Mouse (Mus musculus): Measurements from ENCODE around the gene Tob2. TPM values are rescaled to one million over a fixed set of nuclear protein-coding genes. Genes with fewer than 3 reads are reported as not detected.
A peak's percentile ranks its signal among the peaks of the same experiment; 100 is the strongest.

Tob2 gene
- polyA plus RNA-seq, 1 experiment from 2014 or later = 23.0 TPM

- Histone ChIP-seq H3K9me3 (ENCODE audit: control insufficient read depth, low read length) (no peaks in the 10 kb centered on the region), H3K27me3 (replicated peaks; ENCODE audit: control insufficient read depth, insufficient read depth, low read length) (no peaks in the 10 kb centered on the region), H3K4me3 (ENCODE audit: low read depth, low read length) (no peak overlapping the region), H3K27ac (ENCODE audit: low read depth) (no peak overlapping the region), H3K4me1 (replicated peaks; ENCODE audit: control insufficient read depth, insufficient read depth, low read length) (no peaks in the 10 kb centered on the region), H3K4me2 (ENCODE audit: low read length) (no peak overlapping the region), H3K9ac (ENCODE audit: low read length) (no peak overlapping the region), H3K36me3 (ENCODE audit: control insufficient read depth, insufficient read depth, low read length) (peaks cover 48% of the 10 kb centered on the region)
- ATAC-seq (replicated peaks; ENCODE audit: low FRiP score, low TSS enrichment, low read depth) (no peak), DNase-seq (ENCODE audit: low spot score) (no peak)
- WGBS = 90% methylated on average over 5 of the region's 5 CpGs
Observed at GRCm38 (mm10) chr15:81847861-81848260, 10.7 kb downstream of the Tob2 start.

GRCm38 (mm10) chr15:81847161-81847560, 11.4 kb downstream of the Tob2 start:
- Histone ChIP-seq H3K27ac (ENCODE audit: low read depth) (no peak overlapping the region), H3K27me3 (replicated peaks; ENCODE audit: control insufficient read depth, insufficient read depth, low read length) (no peaks in the 10 kb centered on the region), H3K9ac (ENCODE audit: low read length) (no peak overlapping the region), H3K36me3 (ENCODE audit: control insufficient read depth, insufficient read depth, low read length) (peaks cover 46% of the 10 kb centered on the region), H3K9me3 (ENCODE audit: control insufficient read depth, low read length) (no peaks in the 10 kb centered on the region), H3K4me1 (replicated peaks; ENCODE audit: control insufficient read depth, insufficient read depth, low read length) (no peaks in the 10 kb centered on the region), H3K4me2 (ENCODE audit: low read length) (no peak overlapping the region), H3K4me3 (ENCODE audit: low read depth, low read length) (no peak overlapping the region)
- DNase-seq (ENCODE audit: low spot score) (no peak), ATAC-seq (replicated peaks; ENCODE audit: low FRiP score, low TSS enrichment, low read depth) (no peak)
- 84% methylated on average over 4 of the region's 4 CpGs for WGBS

- Histone ChIP-seq H3K27ac (ENCODE audit: low read depth) (no peak overlapping the region), H3K36me3 (ENCODE audit: control insufficient read depth, insufficient read depth, low read length) (peaks cover 42% of the 10 kb centered on the region), H3K4me1 (replicated peaks; ENCODE audit: control insufficient read depth, insufficient read depth, low read length) (no peaks in the 10 kb centered on the region), H3K9ac (ENCODE audit: low read length) (no peak overlapping the region), H3K4me3 (ENCODE audit: low read depth, low read length) (no peak overlapping the region), H3K9me3 (ENCODE audit: control insufficient read depth, low read length) (no peaks in the 10 kb centered on the region), H3K4me2 (ENCODE audit: low read length) (no peak overlapping the region), H3K27me3 (replicated peaks; ENCODE audit: control insufficient read depth, insufficient read depth, low read length) (no peaks in the 10 kb centered on the region)
- ATAC-seq (replicated peaks; ENCODE audit: low FRiP score, low TSS enrichment, low read depth) (no peak), DNase-seq (ENCODE audit: low spot score) (no peak)
- WGBS = 88% methylated on average over 9 of the region's 9 CpGs
Observed at GRCm38 (mm10) chr15:81846755-81847154, 11.8 kb downstream of the Tob2 start.

- H3K27ac ChIP-seq (ENCODE audit: low read depth) = no peak overlapping the region
Observed at GRCm38 (mm10) chr15:81845724-81846123, 12.9 kb downstream of the Tob2 start.

GRCm38 (mm10) chr15:81845033-81845625, 13.5 kb downstream of the Tob2 start:
- Histone ChIP-seq H3K4me3 (ENCODE audit: low read depth, low read length) (no peak overlapping the region), H3K36me3 (ENCODE audit: control insufficient read depth, insufficient read depth, low read length) (peaks cover 25% of the 10 kb centered on the region), H3K27ac (ENCODE audit: low read depth) (no peak overlapping the region), H3K27me3 (replicated peaks; ENCODE audit: control insufficient read depth, insufficient read depth, low read length) (no peaks in the 10 kb centered on the region), H3K9me3 (ENCODE audit: control insufficient read depth, low read length) (no peaks in the 10 kb centered on the region), H3K9ac (ENCODE audit: low read length) (no peak overlapping the region), H3K4me1 (replicated peaks; ENCODE audit: control insufficient read depth, insufficient read depth, low read length) (no peaks in the 10 kb centered on the region), H3K4me2 (ENCODE audit: low read length) (no peak overlapping the region)
- no peak for ATAC-seq (replicated peaks; ENCODE audit: low FRiP score, low TSS enrichment, low read depth)
- DNase-seq (ENCODE audit: low spot score) = no peak
- WGBS = 79% methylated on average over 5 of the region's 5 CpGs

More at GRCm38 (mm10) chr15:81845724-81846123, 12.9 kb downstream of the Tob2 start:
- no peaks in the 10 kb centered on the region for H3K4me1 ChIP-seq (replicated peaks; ENCODE audit: control insufficient read depth, insufficient read depth, low read length)
- H3K36me3 ChIP-seq (ENCODE audit: control insufficient read depth, insufficient read depth, low read length) = peaks cover 31% of the 10 kb centered on the region
- H3K9ac ChIP-seq (ENCODE audit: low read length) = no peak overlapping the region
- no peaks in the 10 kb centered on the region for H3K9me3 ChIP-seq (ENCODE audit: control insufficient read depth, low read length)
- ATAC-seq (replicated peaks; ENCODE audit: low FRiP score, low TSS enrichment, low read depth) = peak; percentile 48
- no peak for DNase-seq (ENCODE audit: low spot score)
- H3K4me2 ChIP-seq (ENCODE audit: low read length) = no peak overlapping the region
- 22% methylated on average over 4 of the region's 4 CpGs for WGBS
- no peak overlapping the region for H3K4me3 ChIP-seq (ENCODE audit: low read depth, low read length)
- H3K27me3 ChIP-seq (replicated peaks; ENCODE audit: control insufficient read depth, insufficient read depth, low read length) = no peaks in the 10 kb centered on the region

GRCm38 (mm10) chr15:81842275-81842674, 16.3 kb downstream of the Tob2 start:
- H3K9ac ChIP-seq (ENCODE audit: low read length) = no peak overlapping the region
- H3K4me1 ChIP-seq (replicated peaks; ENCODE audit: control insufficient read depth, insufficient read depth, low read length) = peaks cover 4% of the 10 kb centered on the region; the same call in 1 of the 2 replicates
- 0 out of 2 replicates have a peak, but pooled peaks cover 3% of the 10 kb centered on the region for H3K36me3 ChIP-seq (ENCODE audit: control insufficient read depth, insufficient read depth, low read length)
- DNase-seq (ENCODE audit: low spot score) (no peak), ATAC-seq (replicated peaks; ENCODE audit: low FRiP score, low TSS enrichment, low read depth) (no peak)
- no peaks in the 10 kb centered on the region for H3K27me3 ChIP-seq (replicated peaks; ENCODE audit: control insufficient read depth, insufficient read depth, low read length)
- no peak overlapping the region for H3K4me3 ChIP-seq (ENCODE audit: low read depth, low read length)
- H3K27ac ChIP-seq (ENCODE audit: low read depth) = no peak overlapping the region
- 88% methylated on average over 7 of the region's 7 CpGs for WGBS
- no peaks in the 10 kb centered on the region for H3K9me3 ChIP-seq (ENCODE audit: control insufficient read depth, low read length)
- H3K4me2 ChIP-seq (ENCODE audit: low read length) = no peak overlapping the region

- no peaks in the 10 kb centered on the region for H3K36me3 ChIP-seq (ENCODE audit: control insufficient read depth, insufficient read depth, low read length)
- DNase-seq (ENCODE audit: low spot score) (no peak), ATAC-seq (replicated peaks; ENCODE audit: low FRiP score, low TSS enrichment, low read depth) (no peak)
- H3K9me3 ChIP-seq (ENCODE audit: control insufficient read depth, low read length) = no peaks in the 10 kb centered on the region
- H3K4me3 ChIP-seq (ENCODE audit: low read depth, low read length) = no peak overlapping the region
- no peaks in the 10 kb centered on the region for H3K27me3 ChIP-seq (replicated peaks; ENCODE audit: control insufficient read depth, insufficient read depth, low read length)
- H3K4me2 ChIP-seq (ENCODE audit: low read length) = no peak overlapping the region
- H3K4me1 ChIP-seq (replicated peaks; ENCODE audit: control insufficient read depth, insufficient read depth, low read length) = peaks cover 12% of the 10 kb centered on the region
- no peak overlapping the region for H3K27ac ChIP-seq (ENCODE audit: low read depth)
- 84% methylated on average over 7 of the region's 7 CpGs for WGBS
- H3K9ac ChIP-seq (ENCODE audit: low read length) = no peak overlapping the region
Observed at GRCm38 (mm10) chr15:81840306-81840705, 18.3 kb downstream of the Tob2 start.

- Histone ChIP-seq H3K4me1 (replicated peaks; ENCODE audit: control insufficient read depth, insufficient read depth, low read length) (peaks cover 12% of the 10 kb centered on the region), H3K4me3 (ENCODE audit: low read depth, low read length) (no peak overlapping the region), H3K27ac (ENCODE audit: low read depth) (no peak overlapping the region), H3K9me3 (ENCODE audit: control insufficient read depth, low read length) (no peaks in the 10 kb centered on the region), H3K9ac (ENCODE audit: low read length) (no peak overlapping the region), H3K36me3 (ENCODE audit: control insufficient read depth, insufficient read depth, low read length) (no peaks in the 10 kb centered on the region), H3K4me2 (ENCODE audit: low read length) (no peak overlapping the region), H3K27me3 (replicated peaks; ENCODE audit: control insufficient read depth, insufficient read depth, low read length) (no peaks in the 10 kb centered on the region)
- 72% methylated on average over 5 of the region's 5 CpGs for WGBS
- no peak for DNase-seq (ENCODE audit: low spot score)
- ATAC-seq (replicated peaks; ENCODE audit: low FRiP score, low TSS enrichment, low read depth) = no peak
Observed at GRCm38 (mm10) chr15:81839634-81840033, 19.0 kb downstream of the Tob2 start.

- ATAC-seq (replicated peaks; ENCODE audit: low FRiP score, low TSS enrichment, low read depth) = no peak
- H3K9me3 ChIP-seq (ENCODE audit: control insufficient read depth, low read length) = no peaks in the 10 kb centered on the region
- H3K36me3 ChIP-seq (ENCODE audit: control insufficient read depth, insufficient read depth, low read length) = no peaks in the 10 kb centered on the region
- H3K9ac ChIP-seq (ENCODE audit: low read length) = no peak overlapping the region
- no peak overlapping the region for H3K4me2 ChIP-seq (ENCODE audit: low read length)
- no peak for DNase-seq (ENCODE audit: low spot score)
- H3K4me1 ChIP-seq (replicated peaks; ENCODE audit: control insufficient read depth, insufficient read depth, low read length) = peaks cover 12% of the 10 kb centered on the region
- H3K4me3 ChIP-seq (ENCODE audit: low read depth, low read length) = no peak overlapping the region
- no peak overlapping the region for H3K27ac ChIP-seq (ENCODE audit: low read depth)
- H3K27me3 ChIP-seq (replicated peaks; ENCODE audit: control insufficient read depth, insufficient read depth, low read length) = no peaks in the 10 kb centered on the region
- WGBS = 80% methylated on average over 14 of the region's 14 CpGs
Observed at GRCm38 (mm10) chr15:81838554-81839235, 19.9 kb downstream of the Tob2 start.

Data from intestine, embryonic 14.5 days (tissue).